Mouse (Mus musculus) ES-E14 (cell line): ENCODE measurements at regions not wholly inside any gene's neighbourhood (a gene's known extent, or its start where the extent isn't known, plus 50 kb on each side); places are given as distances from the start of the nearest gene placed in this dataset.

ENCODE experiments used
- DNase-seq: peaks from one replicate; pipeline ENCODE4 v3.0.0-alpha.2; 2013; ENCODE audit warnings: low read depth, low spot score
- H3K27ac ChIP-seq: 2 replicates; pipeline ENCODE4 v1.5.1; 2012; ENCODE audit warnings: low read depth, mild to moderate bottlenecking, low read length, moderate library complexity, mixed read lengths; ENCODE audit not compliant: poor library complexity, insufficient read depth, severe bottlenecking
- H3K36me3 ChIP-seq: 2 replicates; pipeline ENCODE4 v1.6.1; 2012; ENCODE audit warnings: mild to moderate bottlenecking, low read length, moderate library complexity, mixed read lengths; ENCODE audit not compliant: control insufficient read depth, poor library complexity, insufficient read depth, severe bottlenecking
- H3K4me1 ChIP-seq, 2 experiments: fragments of 150-350 bp in 1 of 2; sonication (generic) in 1 of 2; 2 replicates each; pipeline ENCODE4 v1.6.1; 2012; ENCODE audit warnings: low read length in 2 of 2, mild to moderate bottlenecking in 1 of 2, mixed read lengths in 1 of 2; ENCODE audit not compliant: control insufficient read depth in 2 of 2, insufficient read depth in 2 of 2, poor library complexity in 1 of 2
- H3K4me3 ChIP-seq, 2 experiments: fragments of 150-350 bp in 1 of 2; sonication (generic) in 1 of 2; 2 replicates each; pipeline ENCODE4 v1.5.1; 2012; ENCODE audit warnings: low read length in 2 of 2, low read depth in 1 of 2, mild to moderate bottlenecking in 1 of 2, mixed read lengths in 1 of 2; ENCODE audit not compliant: insufficient read depth in 1 of 2, poor library complexity in 1 of 2, severe bottlenecking in 1 of 2
- H3K9ac ChIP-seq: 2 replicates; pipeline ENCODE4 v1.6.1; 2012; ENCODE audit warnings: low read depth, mild to moderate bottlenecking, low read length, mixed read lengths; ENCODE audit not compliant: poor library complexity, insufficient read depth, severe bottlenecking
- H3K9me3 ChIP-seq: fragments of 150-350 bp; sonication (generic); 2 replicates; pipeline ENCODE4 v1.6.1; 2012; ENCODE audit warnings: low read depth, mild to moderate bottlenecking, low read length; ENCODE audit not compliant: control insufficient read depth, insufficient read depth
- CHD2 ChIP-seq: IDR thresholded peaks from 2 replicates; pipeline ENCODE4 v1.6.1; 2014; ENCODE audit warnings: mild to moderate bottlenecking, low read depth, low read length, inconsistent platforms
- HCFC1 ChIP-seq: IDR thresholded peaks from 2 replicates; pipeline ENCODE4 v1.6.1; 2012; ENCODE audit warnings: low read length, inconsistent platforms, borderline replicate concordance; ENCODE audit not compliant: insufficient read depth
- MAFK ChIP-seq: IDR thresholded peaks from 2 replicates; pipeline ENCODE4 v1.6.1; 2014; ENCODE audit warnings: mild to moderate bottlenecking, low read depth, low read length, inconsistent platforms; ENCODE audit not compliant: insufficient read depth
- ZC3H11A ChIP-seq: IDR thresholded peaks from 2 replicates; pipeline ENCODE4 v1.6.1; 2012; ENCODE audit warnings: low read depth, mild to moderate bottlenecking, inconsistent platforms, low read length, borderline replicate concordance
- ZNF384 ChIP-seq: IDR thresholded peaks from 2 replicates; pipeline ENCODE4 v1.6.1; 2012; ENCODE audit warnings: low read depth, low read length, inconsistent platforms
- in situ Hi-C, 2 experiments: fragments of 600-800 bp; cut with MboI; formaldehyde crosslinking; loops; one replicate each; pipeline ENCODE4 v1.15.1; 2025; ENCODE audit warnings: low sequenced_read_pairs in 2 of 2, inconsistent platforms in 1 of 2; ENCODE audit not compliant: unreplicated experiment in 2 of 2

- in situ Hi-C loops, result no loop called here
- no peak overlapping the region for H3K9ac ChIP-seq
- H3K27ac ChIP-seq, result no peak overlapping the region
- no peaks in the 10 kb centered on the region for H3K4me1 ChIP-seq
- H3K9me3 ChIP-seq, result no peaks in the 10 kb centered on the region
- DNase-seq, result no peak
- H3K36me3 ChIP-seq, result no peaks in the 10 kb centered on the region
- H3K4me3 ChIP-seq, result no peak overlapping the region
- no peak for TF ChIP-seq ZC3H11A
- TF ChIP-seq CHD2, result no peak
- TF ChIP-seq HCFC1, result no peak
- no peak for TF ChIP-seq ZNF384
- no peak for TF ChIP-seq MAFK
These were observed 1077.8 kb upstream of the Nr2f1 start for GRCm38 (mm10) chr13:79277313-79277712.

GRCm38 (mm10) chr13:79255362-79255761, 1055.8 kb upstream of the Nr2f1 start:
- Histone ChIP-seq H3K4me3 (no peak overlapping the region), H3K4me1 (no peaks in the 10 kb centered on the region), H3K36me3 (no peaks in the 10 kb centered on the region), H3K9me3 (no peaks in the 10 kb centered on the region), H3K9ac (no peak overlapping the region), H3K27ac (no peak overlapping the region)
- no peak for DNase-seq
- in situ Hi-C loops, result no loop called here
- TF ChIP-seq ZC3H11A (no peak), CHD2 (no peak), ZNF384 (no peak), MAFK (no peak), HCFC1 (no peak)

GRCm38 (mm10) chr13:79252385-79252784, 1052.8 kb upstream of the Nr2f1 start:
- Histone ChIP-seq H3K36me3 (no peaks in the 10 kb centered on the region), H3K9me3 (no peaks in the 10 kb centered on the region), H3K4me3 (no peak overlapping the region), H3K4me1 (no peaks in the 10 kb centered on the region), H3K9ac (no peak overlapping the region), H3K27ac (no peak overlapping the region)
- DNase-seq, result no peak
- in situ Hi-C loops, result no loop called here
- no peak for TF ChIP-seq ZNF384
- TF ChIP-seq HCFC1, result no peak
- TF ChIP-seq MAFK, result no peak
- TF ChIP-seq CHD2, result no peak
- no peak for TF ChIP-seq ZC3H11A

GRCm38 (mm10) chr13:79251269-79251668, 1051.7 kb upstream of the Nr2f1 start:
- H3K9ac ChIP-seq, result no peak overlapping the region
- no peak overlapping the region for H3K4me3 ChIP-seq
- no peak overlapping the region for H3K27ac ChIP-seq
- in situ Hi-C loops, result no loop called here
- no peak for DNase-seq
- no peak for TF ChIP-seq CHD2
- no peak for TF ChIP-seq ZNF384
- TF ChIP-seq MAFK, result no peak
- TF ChIP-seq HCFC1, result no peak
- TF ChIP-seq ZC3H11A, result no peak
- no peaks in the 10 kb centered on the region for H3K36me3 ChIP-seq
- no peaks in the 10 kb centered on the region for H3K9me3 ChIP-seq
- no peaks in the 10 kb centered on the region for H3K4me1 ChIP-seq
